Mouse (Mus musculus) neural tube, embryonic 10.5 days (tissue): ENCODE measurements around the gene Upf2.

Source experiments
- DNase-seq: peaks from one replicate; pipeline ENCODE4 v3.0.0-alpha.2; 2017; ENCODE audit warnings: low spot score; ENCODE audit errors: extremely low spot score

Upf2 gene

DNA sequence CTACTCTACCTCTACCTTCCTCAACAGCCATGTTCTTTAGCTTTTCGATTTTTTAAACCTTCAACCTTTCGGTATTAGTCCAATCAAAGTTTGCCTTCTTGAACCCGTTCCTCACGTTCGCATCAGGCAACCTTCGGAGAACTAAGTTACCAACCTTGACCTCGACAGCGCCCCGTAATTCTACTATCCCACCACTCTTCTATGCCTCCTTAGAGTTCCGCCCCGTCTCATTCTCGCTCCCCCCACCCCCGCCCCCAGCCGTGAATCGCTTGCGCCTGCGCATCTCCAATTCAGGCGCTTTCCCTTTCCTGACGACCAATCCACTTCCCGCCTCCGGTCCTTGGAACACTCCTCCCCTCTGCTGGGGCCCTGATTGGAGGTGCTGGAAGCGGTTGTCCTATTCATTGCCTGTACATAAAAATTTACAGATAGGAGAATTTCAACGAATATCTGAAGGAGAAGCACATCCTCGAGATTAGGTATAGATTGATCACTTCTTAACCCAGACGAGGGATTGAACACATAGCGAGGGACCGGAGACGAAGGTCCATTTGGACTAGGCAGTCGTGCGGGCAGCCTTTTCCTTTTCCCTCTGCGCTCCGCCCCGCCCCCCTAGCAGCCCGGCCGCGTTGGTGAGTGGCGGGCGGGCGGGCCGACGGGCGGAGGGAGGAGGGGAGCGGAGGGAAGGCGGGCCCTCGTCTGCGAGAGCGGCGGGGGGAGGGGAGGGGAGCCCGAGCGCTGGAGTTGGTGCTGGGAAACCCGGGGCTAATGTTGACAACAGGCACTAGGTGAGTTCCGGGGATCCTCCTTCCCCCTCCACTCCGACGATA lies at the start of gene Upf2:
Upf2 (plus strand) TSS at position 704 of the 830 bp plus-strand sequence.
- DNase-seq: peak; percentile 93

DNA sequence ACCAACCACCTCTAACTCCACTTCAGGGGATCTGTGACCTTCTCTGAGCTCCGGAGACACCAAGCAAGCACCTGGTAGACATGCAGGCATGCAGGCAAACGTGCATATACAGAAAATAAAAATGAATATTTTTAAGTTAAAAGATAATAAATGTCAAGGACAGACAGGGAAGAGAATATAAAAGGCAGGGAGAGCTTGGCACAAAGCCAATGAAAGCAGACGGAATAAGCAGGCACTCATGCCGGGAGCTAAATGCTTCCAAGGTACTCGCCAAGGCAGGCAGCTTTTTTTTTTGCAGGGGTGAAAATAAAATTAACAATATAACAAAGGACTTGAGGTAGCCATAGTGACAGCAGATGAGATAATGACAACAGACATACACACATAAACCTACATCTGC lies 45.2 kb upstream of the Upf2 start:
- no peak for DNase-seq

DNA sequence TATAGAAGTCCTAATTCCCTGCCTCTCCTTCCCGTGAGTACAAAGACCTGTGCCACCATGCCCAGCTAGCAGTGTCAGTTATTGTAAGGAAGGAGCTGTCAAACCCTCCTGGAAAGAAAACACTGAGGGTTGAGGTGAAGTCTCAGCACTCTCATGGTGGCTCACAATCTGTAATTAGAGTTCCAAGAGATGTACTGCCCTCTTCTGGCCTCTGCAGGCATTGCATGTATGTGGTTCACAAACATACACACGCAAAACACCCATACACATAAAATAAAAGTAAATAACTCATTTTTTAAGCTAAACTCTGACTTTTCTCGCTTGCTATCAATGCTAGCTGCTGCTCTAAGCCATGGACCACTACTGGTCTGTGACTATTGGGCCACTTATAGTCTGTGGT lies 44.6 kb upstream of the Upf2 start:
- DNase-seq: peak; percentile 52

DNA sequence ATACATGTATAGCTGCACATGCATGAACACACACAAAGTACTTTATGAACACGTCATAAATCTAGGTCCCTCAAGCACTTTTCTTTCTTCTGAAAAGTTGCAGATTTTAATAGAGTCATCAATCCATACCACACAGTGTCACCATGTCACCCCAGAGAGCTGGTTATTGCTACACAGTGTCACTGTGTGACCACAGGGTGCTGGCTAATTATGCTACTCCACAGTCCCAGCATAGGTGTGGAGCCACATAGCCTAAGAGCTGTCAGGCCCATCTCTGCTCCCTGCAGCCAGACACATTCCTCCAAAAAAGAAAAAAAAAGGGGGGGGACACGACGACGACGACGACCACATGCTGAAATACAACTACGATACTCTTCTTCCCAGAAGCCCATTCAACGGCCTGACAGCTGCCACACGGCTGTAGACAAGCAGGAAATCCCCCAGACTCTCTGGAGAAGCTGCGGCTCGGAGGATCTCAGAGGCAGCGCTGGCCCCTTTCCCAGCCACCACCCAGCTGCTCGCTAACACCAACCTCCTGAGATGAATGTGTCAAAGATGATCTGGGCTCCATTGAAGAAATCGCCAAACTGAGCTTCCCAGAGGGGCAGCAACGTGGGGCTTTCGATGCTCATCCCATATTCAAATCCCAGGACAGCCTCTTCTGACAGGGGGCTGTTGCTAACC lies 39.8 kb upstream of the Upf2 start:
- DNase-seq: no peak

DNA sequence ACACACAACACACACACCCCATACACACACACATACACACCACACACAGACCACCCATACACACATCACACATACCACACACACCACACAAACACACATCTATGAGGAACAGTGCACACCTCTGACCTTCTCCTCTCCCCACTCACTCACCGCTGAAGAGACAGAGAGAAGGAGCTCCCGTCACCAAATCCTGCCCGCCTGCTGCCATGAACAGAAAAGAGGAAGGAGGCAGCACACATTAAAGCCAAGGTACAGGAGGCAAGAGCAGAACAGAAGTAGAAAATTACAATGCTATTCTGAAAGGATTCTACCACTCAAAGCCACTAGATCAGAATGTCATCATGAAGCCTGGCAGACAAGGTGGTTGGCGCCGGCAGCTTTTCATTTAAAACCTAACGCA lies 28.4 kb upstream of the Upf2 start:
- DNase-seq: no peak

DNA sequence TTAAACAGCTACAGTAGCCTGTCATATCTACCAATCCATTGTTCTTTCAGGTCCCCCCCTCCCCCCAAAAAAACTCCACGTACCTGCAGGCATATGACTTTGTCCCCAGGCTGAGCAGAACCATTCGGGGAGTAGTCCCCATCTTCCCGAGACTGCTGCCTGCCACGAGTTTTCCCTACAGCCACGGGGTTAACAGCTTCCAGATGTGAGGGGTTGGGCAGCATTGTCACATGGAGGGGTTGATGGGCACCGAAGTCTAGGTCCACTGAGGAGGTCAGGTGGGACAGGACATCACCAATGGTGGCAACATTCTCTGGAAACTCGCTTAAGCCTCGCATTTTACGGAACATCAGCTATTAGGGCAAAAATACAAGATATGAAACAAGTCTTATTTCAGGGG lies 27.5 kb upstream of the Upf2 start:
- DNase-seq: no peak

DNA sequence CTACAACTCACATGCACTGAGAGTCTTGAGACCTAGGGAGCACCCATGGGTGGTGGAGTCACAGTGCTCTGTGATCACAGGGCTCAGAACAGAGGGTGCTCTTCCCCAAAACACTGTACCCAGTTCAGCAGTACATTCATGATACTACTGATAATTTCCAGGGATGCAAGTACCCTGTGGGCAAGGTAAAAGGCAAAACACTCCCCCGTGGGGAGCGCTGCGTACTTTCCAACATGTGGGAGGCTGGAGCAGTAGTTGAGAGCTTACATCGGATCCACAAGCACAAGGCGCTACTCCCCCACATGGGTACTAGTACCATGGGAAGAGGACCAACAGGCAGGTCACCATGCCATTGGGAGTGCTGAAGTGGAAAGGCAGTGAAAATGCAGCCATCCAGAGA lies 23.8 kb upstream of the Upf2 start:
- no peak for DNase-seq

DNA sequence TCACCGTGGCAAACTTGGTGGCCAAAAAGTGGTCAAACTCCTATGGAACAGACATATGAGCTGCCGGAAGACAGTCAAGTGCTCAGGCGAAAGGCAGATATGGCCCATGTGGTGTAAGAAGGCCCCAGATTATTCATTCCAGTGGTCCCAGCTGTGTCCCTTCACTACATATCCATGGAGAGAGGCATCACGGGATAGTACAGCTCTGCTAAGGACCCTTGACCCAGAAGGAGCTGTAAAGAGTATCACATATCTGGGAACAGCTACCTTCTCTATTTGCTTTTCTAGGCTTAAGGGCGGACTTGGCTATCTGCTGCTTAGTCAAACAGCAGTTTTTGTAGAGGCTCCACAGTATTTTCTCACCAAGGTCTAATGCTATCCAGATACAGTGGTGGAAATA lies 21.5 kb upstream of the Upf2 start:
- DNase-seq: no peak

DNA sequence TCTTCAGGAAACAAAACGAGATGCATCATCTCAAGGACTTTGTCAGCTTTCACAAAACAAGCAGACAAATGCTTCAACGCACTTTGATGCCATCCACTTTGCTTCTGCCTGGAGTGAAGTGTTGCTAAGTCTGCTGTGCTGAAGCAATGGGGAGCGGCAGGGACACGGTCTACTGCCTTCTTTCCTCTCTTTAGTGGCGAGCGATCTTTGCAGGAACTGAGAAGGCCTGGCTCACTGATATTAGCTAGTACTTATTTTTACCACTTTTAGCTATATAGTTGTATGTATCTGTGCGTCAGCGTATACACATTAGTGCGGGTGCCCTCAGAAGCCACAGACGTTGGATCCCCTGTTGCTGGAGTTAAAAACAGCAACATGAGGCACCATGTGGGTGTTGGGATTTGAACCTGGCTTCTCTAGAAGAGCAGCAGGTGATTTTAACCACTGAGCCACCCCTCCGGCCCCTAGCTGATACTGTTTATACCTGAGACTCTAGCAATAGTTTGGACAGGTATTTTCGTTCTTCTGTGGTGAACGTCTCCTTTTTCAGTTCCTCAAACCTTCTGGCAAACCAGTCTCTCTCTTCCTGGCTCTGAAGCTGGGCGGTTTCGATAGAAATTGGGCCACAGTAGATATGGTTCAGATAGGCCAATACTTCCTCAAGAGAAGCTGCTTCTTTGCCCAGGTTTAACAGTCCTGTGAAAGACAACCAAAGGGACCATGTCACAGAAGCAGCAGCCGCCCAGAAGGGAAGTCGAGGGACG lies 20.8 kb upstream of the Upf2 start:
- DNase-seq: no peak

DNA sequence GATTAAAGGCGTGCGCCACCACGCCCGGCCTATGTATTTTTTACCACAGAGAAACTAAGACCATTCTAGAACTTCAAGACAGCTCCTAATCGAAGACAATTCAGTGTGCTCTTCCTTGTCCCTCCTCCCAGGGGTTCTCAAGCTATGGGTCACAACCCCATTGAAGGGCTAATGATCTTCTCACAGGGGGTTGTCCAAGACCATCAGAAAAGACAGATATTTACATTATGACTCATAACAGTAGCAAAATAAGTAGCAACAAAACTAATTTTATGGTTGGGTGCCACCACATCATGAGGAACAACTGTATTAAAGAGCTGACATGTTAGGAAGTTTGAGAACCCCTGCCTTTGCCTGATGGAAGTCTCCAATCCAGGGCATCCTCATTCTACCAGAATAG lies 19.3 kb upstream of the Upf2 start:
- DNase-seq: no peak

DNA sequence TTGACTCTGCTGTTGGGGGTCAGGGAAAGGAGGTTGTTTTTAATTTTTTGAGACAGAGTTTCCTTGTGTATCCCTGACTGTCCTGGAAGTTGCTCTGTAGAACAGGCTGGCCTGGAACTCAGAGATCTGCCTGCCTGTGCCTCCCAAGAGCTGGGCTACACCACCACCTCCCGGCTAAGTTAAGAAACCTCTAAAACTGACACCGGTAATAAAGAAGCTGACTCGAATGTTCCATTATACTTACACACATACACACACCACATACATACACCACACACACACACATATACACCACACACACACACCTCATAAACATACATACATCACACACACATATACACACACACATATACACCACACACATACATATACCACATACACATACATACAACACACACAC lies 16.3 kb upstream of the Upf2 start:
- DNase-seq: no peak

DNA sequence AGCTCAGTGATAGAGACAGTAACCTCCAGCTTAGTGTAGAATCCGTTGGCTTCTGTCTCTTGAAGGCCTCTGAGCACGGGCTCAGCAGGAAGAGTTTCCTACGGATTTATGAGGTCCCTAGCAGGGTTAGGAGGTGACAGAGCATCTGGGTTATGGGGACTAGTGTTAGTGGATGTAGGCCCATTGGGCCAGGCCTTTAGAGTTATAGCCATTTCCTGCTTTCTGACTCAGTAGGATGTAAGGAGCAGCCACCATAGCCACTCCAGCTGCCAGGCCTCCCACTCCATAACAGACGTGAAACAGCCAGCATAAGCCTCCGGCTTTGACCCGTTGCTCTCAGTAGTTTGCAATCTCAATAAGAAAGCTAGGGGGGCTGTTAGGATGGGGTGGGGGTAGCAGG lies 15.2 kb upstream of the Upf2 start:
- no peak for DNase-seq

DNA sequence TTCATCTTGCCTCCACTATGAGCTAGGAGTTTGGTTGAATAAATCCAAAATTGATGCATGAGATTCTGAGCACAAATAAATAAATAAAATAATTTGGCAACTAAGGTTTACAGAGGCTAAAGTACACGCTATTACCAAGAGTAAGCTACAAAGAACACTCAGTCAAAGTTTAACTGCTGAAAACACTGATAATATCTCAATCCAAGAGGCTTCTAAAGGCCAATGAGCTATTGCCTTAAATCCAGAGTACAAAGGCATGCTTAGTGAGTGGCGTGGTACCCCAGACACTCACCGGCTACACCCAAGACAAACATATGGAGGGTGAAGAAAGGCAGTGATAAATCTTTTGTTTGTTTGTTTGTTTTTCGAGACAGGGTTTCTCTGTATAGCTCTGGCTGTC lies 14.7 kb upstream of the Upf2 start:
- DNase-seq: no peak

DNA sequence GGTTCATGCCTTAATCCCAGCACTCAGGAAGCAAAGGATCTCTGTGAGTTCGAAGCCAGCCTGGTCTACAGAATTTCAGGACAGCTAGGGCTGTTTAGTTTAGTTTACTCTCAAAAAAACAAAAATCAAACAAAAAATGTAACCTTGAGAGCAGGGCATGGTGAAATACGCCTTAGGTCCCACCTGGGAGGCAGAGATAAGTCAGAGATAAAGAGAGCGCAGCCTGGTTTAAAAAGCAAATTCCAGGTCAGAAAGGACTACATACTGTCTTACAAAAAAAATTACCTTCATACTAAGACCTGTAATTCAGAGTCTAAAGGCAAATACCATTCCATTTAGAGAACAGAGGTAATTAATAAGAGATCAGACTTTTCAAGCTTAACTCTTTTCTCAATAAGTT lies 11.9 kb upstream of the Upf2 start:
- no peak for DNase-seq

DNA sequence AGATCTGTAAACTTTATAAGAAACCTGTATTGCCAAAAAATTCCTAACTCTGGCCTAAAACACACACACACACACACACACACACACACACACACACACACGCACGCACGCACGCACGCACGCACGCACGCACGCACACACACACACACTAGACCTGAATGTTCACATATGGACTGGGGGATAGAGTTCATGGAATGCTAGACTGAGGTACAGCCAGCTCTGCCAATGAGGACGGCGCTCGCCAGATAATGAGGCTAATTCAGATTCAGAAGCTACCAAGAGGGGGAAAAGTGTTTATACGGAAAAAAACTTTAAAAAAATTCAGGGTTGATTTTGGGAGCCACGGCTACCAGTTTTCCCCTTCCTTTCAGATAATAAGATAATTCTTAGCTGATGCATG lies 11.4 kb upstream of the Upf2 start:
- DNase-seq: no peak

DNA sequence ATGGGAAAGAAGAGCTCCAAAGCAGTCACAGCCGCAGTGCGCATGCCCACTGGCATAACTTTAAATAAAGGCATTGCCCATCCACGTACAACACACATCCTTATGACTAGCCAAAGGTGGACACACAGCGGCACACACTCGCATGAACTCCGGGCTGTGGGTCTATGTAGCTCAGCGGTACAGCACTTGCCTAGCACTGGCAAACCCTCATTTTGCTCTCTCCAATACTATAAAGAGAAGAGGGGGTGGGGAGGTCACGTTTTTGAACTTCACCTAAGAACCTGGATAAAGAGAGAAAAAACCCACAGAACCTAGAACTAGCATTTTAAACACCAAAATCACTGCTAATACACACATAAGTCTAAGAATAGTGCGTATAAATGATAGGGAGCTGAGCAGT lies 10.3 kb upstream of the Upf2 start:
- DNase-seq: no peak

DNA sequence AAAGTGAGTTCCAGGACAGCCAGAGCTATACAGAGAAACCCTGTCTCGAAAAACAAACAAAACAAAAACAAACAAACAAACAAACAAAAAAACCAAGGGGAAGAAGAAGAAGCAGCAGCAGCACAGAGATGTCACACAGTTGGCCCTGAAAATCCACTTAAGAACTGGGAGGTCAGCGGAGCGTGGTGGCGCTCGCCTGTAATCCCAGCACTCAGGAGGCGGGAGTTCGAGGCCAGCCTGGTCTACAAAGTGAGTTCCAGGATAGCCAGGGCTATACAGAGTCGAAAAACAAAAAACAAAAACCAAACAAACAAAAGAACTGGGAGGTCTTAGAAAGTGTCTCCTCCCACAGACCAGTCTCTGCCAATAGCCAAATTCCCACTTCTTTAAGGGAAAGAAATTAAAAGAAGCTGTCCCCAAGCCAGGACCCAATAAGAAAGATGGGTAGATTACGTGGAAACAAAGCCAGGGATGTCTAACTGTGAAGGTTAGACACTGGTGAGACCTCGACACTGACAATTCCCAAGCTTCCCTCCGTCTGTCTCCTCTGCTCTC lies 9.3 kb upstream of the Upf2 start:
- no peak for DNase-seq

DNA sequence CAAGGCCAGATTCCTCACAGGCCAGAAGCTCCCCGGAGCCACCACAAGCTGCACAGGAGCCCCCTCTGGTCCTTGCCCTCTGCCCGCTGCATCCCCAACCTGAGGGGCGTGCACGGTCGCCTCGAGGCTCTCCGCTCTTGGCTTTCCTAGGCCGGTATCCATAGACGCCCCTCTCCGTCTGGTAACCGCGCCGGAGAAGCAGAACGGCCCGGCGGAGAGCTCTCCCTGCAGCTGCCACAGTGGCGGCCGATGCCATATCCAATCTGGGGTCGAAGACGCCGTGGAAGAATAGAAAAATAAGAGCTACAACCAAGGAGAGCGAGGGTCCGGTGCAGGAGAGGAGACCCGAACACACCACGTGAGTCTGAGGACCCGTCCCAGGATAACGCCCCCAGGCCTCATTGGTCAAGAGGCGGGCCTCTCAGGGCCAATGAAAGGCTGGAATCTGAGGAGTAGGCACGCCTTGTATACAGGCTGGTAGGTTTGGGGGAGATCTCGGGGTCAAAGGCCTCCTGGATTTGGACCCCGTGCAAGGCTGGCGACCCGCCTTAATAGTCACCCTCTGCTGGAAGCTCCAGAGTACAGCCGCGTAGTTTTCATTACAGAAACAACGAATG lies 8.7 kb upstream of the Upf2 start, which contains the start of gene Dhtkd1:
Dhtkd1 (minus strand) TSS at position 377 of the 617 bp plus-strand sequence.
- DNase-seq: peak; percentile 76

DNA sequence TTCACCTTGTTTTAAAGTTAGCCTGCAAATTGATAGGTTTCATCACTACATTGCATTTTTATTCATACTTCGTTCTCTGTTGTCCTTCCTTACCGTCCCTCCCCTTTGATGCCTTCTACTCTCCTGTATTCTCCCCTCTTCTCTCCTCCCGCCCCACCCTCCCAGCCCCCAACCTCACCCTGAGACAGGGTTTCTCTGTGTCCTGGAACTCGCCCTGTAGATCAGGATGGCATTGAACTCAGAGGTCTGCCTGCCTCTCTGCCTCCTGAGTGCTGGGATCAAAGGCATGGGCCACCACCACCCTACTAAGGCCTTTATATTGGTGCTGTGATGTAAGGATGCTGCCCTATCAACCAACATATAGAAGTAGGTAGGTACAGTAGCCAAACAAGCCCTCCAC lies 8.2 kb upstream of the Upf2 start:
- DNase-seq: no peak

DNA sequence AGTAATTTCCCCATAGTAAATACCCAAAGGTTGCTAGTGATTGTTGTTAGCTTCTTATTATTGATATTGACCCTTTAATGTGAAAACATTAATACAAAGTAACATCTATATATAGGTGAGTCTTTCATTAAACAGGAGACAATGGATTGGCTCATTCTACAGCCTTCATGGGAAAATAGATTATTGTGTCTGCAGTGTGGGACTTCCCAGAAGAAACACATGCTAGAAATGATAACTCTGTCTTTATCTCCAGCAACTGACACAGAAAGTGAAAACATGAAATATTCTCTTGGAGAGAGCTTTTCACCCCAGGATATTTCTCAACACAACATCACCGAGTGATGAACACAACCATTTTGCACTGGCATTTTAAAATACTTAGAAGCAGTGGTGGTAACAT lies 5.6 kb upstream of the Upf2 start:
- no peak for DNase-seq

DNA sequence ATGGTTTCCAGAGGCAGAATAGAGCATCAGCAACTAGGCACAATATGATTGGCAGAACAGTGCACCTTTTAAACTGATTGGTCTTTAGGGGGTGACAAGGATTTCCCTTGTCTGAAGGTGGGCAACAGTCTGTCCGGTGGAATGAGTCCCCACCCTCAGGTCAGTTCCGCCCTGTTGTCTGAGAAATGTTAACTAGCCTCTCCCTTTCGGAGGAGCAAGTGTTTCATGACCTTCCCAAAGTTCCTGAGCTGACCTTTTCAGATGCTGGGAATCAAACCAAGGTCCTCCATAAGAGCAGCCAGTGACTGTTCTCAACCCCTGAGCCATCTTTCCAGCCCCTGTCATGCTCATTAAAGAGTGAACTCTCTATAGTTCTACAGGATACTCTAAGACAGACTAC lies 4.4 kb upstream of the Upf2 start:
- no peak for DNase-seq

DNA sequence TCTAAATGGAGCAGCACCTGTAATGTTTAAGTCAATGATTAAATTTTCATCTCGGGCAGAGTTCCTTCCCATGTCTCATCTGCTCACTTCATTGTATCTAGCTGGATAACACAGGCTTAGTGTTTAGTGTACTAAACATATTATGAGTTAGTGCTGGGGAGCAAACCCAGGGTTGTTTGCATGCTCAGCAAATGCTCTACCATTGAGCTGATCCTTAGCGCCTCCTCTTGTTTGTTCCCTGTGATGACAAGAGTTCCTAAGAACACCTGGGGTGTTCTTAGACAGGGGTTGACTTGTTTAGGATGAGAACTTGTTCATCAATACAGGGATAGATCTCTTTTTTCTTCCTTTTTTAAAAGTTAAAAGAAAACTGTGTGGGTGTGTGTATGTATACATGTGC lies 2.3 kb upstream of the Upf2 start:
- DNase-seq: no peak
